Mouse (Mus musculus) bone marrow, adult 2 months (tissue): ENCODE results near the gene Mlc1. TPM values are rescaled to one million over a fixed set of nuclear protein-coding genes. Genes with fewer than 3 reads are reported as not detected.

Experiments used
- H3K27ac ChIP-seq: fragments of 200-500 bp; 2 replicates; pipeline ENCODE4 v1.5.1; 2012; ENCODE audit warnings: low read depth, mild to moderate bottlenecking, control low read depth, inconsistent platforms, low read length; ENCODE audit not compliant: control insufficient read depth, poor library complexity, insufficient read depth
- H3K4me1 ChIP-seq: fragments of 200-500 bp; 2 replicates; pipeline ENCODE4 v1.6.1; 2011; ENCODE audit warnings: low read length; ENCODE audit not compliant: control insufficient read depth, insufficient read depth
- H3K4me3 ChIP-seq: fragments of 200-500 bp; replicated peaks from 2 replicates; pipeline ENCODE3; 2011; ENCODE audit warnings: mild to moderate bottlenecking, low read depth, low read length, control low read depth; ENCODE audit not compliant: control insufficient read depth
- CTCF ChIP-seq: fragments of 200-500 bp; IDR thresholded peaks from 2 replicates; pipeline ENCODE4 v1.5.1; 2011; ENCODE audit warnings: low read length, control low read depth; ENCODE audit not compliant: control insufficient read depth, insufficient read depth
- POLR2A ChIP-seq: fragments of 200-500 bp; IDR thresholded peaks from 2 replicates; pipeline ENCODE4 v1.6.1; 2011; ENCODE audit warnings: low read depth, mild to moderate bottlenecking, control low read depth, low read length, borderline replicate concordance; ENCODE audit not compliant: control insufficient read depth
- WGBS: fragments of 180-500 bp; shearing (Covaris S2); methylation state at CpG from one replicate; pipeline ENCODE4 v1.1.7; 2018; 5-methylcytosine and 5-hydroxymethylcytosine counted together
- polyA plus RNA-seq: library from polyadenylated mRNA; stranded (reverse); fragments of >200 nt; gene quantifications from 2 replicates; pipeline ENCODE4 v1.2.4, GENCODE M21; 2011; ENCODE audit warnings: low replicate concordance; ENCODE audit not compliant: missing spikeins, insufficient read depth, insufficient read length

Gene Mlc1
- polyA plus RNA-seq = 0.55 TPM in 1 of 2 replicates, not detected in the other

- H3K4me1 ChIP-seq = no peaks in the 10 kb centered on the region
- 78% methylated on average over 10 of the region's 10 CpGs for WGBS
- TF ChIP-seq POLR2A (no peak), CTCF (no peak)
- no peak within 1 kb of the TSS for H3K27ac ChIP-seq
- no peak within 1 kb of the TSS for H3K4me3 ChIP-seq
Observed at GRCm38 (mm10) chr15:88978281-88979137, at the start of gene Mlc1. Gene Mlc1 (minus strand): TSS chr15:88979007.

GRCm38 (mm10) chr15:89020492-89020891 is 41.7 kb upstream of the Mlc1 start:
- H3K27ac ChIP-seq = no peak overlapping the region
- WGBS = 73% methylated on average over 7 of the region's 7 CpGs
- H3K4me3 ChIP-seq = no peak overlapping the region
- TF ChIP-seq CTCF (no peak), POLR2A (no peak)
- H3K4me1 ChIP-seq = no peaks in the 10 kb centered on the region

GRCm38 (mm10) chr15:89020085-89020484 is 41.3 kb upstream of the Mlc1 start:
- TF ChIP-seq POLR2A (no peak), CTCF (no peak)
- Histone ChIP-seq H3K4me3 (no peak overlapping the region), H3K4me1 (no peaks in the 10 kb centered on the region), H3K27ac (no peak overlapping the region)
- WGBS = 67% methylated on average over 7 of the region's 7 CpGs

- Histone ChIP-seq H3K27ac (no peak overlapping the region), H3K4me3 (no peak overlapping the region), H3K4me1 (no peaks in the 10 kb centered on the region)
- WGBS = 72% methylated on average over 3 of the region's 3 CpGs
- no peak for TF ChIP-seq POLR2A
- TF ChIP-seq CTCF = no peak
Observed at GRCm38 (mm10) chr15:89016722-89017121, 37.9 kb upstream of the Mlc1 start.

- WGBS = 77% methylated on average over 5 of the region's 5 CpGs
- TF ChIP-seq CTCF = no peak
- no peak for TF ChIP-seq POLR2A
- H3K27ac ChIP-seq = no peak overlapping the region
- H3K4me1 ChIP-seq = no peaks in the 10 kb centered on the region
- no peak overlapping the region for H3K4me3 ChIP-seq
Observed at GRCm38 (mm10) chr15:89007781-89008180, 29.0 kb upstream of the Mlc1 start.

GRCm38 (mm10) chr15:89007002-89007401 is 28.2 kb upstream of the Mlc1 start:
- no peak for TF ChIP-seq CTCF
- no peak for TF ChIP-seq POLR2A
- H3K4me1 ChIP-seq = no peaks in the 10 kb centered on the region
- no peak overlapping the region for H3K27ac ChIP-seq
- WGBS = 88% methylated on average over 7 of the region's 7 CpGs
- H3K4me3 ChIP-seq = no peak overlapping the region

- 61% methylated on average over 3 of the region's 3 CpGs for WGBS
- Histone ChIP-seq H3K4me3 (no peak overlapping the region), H3K27ac (no peak overlapping the region), H3K4me1 (no peaks in the 10 kb centered on the region)
- TF ChIP-seq POLR2A (no peak), CTCF (no peak)
Observed at GRCm38 (mm10) chr15:89001245-89001644, 22.4 kb upstream of the Mlc1 start.

- no peak overlapping the region for H3K27ac ChIP-seq
- H3K4me1 ChIP-seq = no peaks in the 10 kb centered on the region
- 66% methylated on average over 2 of the region's 2 CpGs for WGBS
- no peak overlapping the region for H3K4me3 ChIP-seq
- TF ChIP-seq CTCF (no peak), POLR2A (no peak)
Observed at GRCm38 (mm10) chr15:89000367-89000766, 21.6 kb upstream of the Mlc1 start.
